Mouse (Mus musculus) G1E (cell line): ENCODE data around the gene Acp5.

Source experiments
- CTCF ChIP-seq: IDR thresholded peaks from 2 replicates; pipeline ENCODE4 v1.5.1; 2012; ENCODE audit warnings: low read depth, low read length, inconsistent platforms, mixed read lengths
- GATA1 ChIP-seq: IDR thresholded peaks from 2 replicates; pipeline ENCODE4 v1.6.1; 2012; ENCODE audit warnings: borderline replicate concordance, low read length, inconsistent platforms, mixed read lengths

DNA sequence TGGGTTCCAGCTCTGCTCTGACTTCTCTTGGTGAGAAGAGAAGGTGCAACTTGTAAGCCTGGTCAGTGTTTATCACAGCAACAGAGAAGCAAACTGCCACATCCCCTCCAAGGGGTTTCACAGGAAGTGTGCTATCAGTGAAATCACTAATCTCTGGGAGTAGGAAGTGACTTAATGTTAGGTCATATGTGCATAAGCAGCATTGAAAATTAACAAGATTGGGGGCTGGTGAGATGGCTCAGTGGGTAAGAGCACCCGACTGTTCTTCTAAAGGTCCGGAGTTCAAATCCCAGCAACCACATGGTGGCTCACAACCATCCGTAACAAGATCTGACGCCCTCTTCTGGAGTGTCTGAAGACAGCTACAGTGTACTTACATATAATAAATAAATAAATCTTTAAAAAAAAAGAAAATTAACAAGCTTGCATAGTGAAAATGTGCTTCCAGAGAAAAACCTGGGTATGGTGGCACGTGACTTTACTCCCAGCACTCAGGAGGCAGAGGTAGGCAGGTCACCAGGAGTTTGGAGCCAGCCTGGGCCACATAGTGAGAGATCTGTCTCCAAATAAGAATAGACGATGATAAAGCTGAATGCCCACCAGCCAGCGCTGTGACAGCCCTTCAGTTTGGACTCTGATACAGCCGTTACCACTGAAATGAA lies 8.9 kb upstream of the Acp5 start:
- no peak for TF ChIP-seq CTCF
- TF ChIP-seq GATA1 = no peak
